ENCODE assay signal across 21 mouse cellular contexts in genomic region chr7:78129966-78130365, GRCm38 (mm10).
DNase-seq lines count a peak whose midpoint lies in the region; ATAC-seq and TF ChIP-seq lines count a peak whose summit lies in the region.
"Had no signal": no experiment of that assay in that cellular context is flagged by ENCODE, and none has a peak within 500 bp of the region (broad histone marks: within the 10 kb centered on the region; RNA-seq: fewer than 3 reads in every experiment).

No protein-coding gene starts in this region.

- H3K27ac ChIP-seq in kidney, adult 2 months (ENCODE audit: insufficient read depth, low read depth, low read length), result no peak overlapping the region
- H3K27ac ChIP-seq in kidney, embryonic 14.5 days (ENCODE audit: low read depth, low read length), result no peak overlapping the region
- H3K27ac ChIP-seq: embryonic facial prominence, embryonic 13.5 days; embryonic facial prominence, embryonic 15.5 days; forebrain, embryonic 10.5 days; forebrain, embryonic 12.5 days had no signal

- H3K4me1 ChIP-seq in kidney, adult 2 months (ENCODE audit: control insufficient read depth, insufficient read depth, low read length), result no peaks in the 10 kb centered on the region; the same call in 1 of the 2 replicates
- H3K4me1 ChIP-seq in kidney, embryonic 14.5 days (ENCODE audit: control insufficient read depth, insufficient read depth, low read length), result no peaks in the 10 kb centered on the region
- H3K4me1 ChIP-seq: embryonic facial prominence, embryonic 13.5 days; embryonic facial prominence, embryonic 15.5 days; forebrain, embryonic 10.5 days; forebrain, embryonic 12.5 days had no signal

- H3K27me3 ChIP-seq in kidney, adult 2 months (replicated peaks; ENCODE audit: control insufficient read depth, insufficient read depth, low read length), result no peaks in the 10 kb centered on the region
- no peaks in the 10 kb centered on the region for H3K27me3 ChIP-seq in kidney, embryonic 14.5 days (ENCODE audit: control insufficient read depth, insufficient read depth, low read length)
- H3K27me3 ChIP-seq: embryonic facial prominence, embryonic 13.5 days; embryonic facial prominence, embryonic 15.5 days; forebrain, embryonic 12.5 days had no signal

- H3K36me3 ChIP-seq in kidney, adult 2 months (ENCODE audit: control insufficient read depth, insufficient read depth, low read length), result no peaks in the 10 kb centered on the region
- H3K36me3 ChIP-seq in kidney, embryonic 14.5 days (ENCODE audit: control insufficient read depth, insufficient read depth, low read length), result no peaks in the 10 kb centered on the region
- H3K36me3 ChIP-seq: embryonic facial prominence, embryonic 13.5 days; embryonic facial prominence, embryonic 15.5 days; forebrain, embryonic 10.5 days; forebrain, embryonic 12.5 days had no signal

- no peak for ATAC-seq in kidney, embryonic 14.5 days (ENCODE audit: low FRiP score, low TSS enrichment)
- ATAC-seq: forebrain, embryonic 14.5 days; forebrain, embryonic 16.5 days had no signal

- no peak overlapping the region for H3K9ac ChIP-seq in kidney, embryonic 14.5 days (ENCODE audit: low read depth, low read length)
- H3K9ac ChIP-seq: embryonic facial prominence, embryonic 13.5 days; embryonic facial prominence, embryonic 15.5 days; forebrain, embryonic 12.5 days had no signal

- 78% methylated on average over 1 of the region's 1 CpGs for WGBS in kidney, adult 2 months
- WGBS in kidney, embryonic 14.5 days, result 85% methylated on average over 1 of the region's 1 CpGs

- TF ChIP-seq CTCF in kidney, adult 2 months (conservative IDR thresholded peaks at IDR 0.05; ENCODE audit: insufficient read depth, insufficient read length, low read depth, low read length), result no peak

- no peak for TF ChIP-seq POLR2A in kidney, adult 2 months (IDR thresholded peaks at IDR 0.05; ENCODE audit: low read depth, low read length)

- H3K4me2 ChIP-seq in kidney, embryonic 14.5 days (replicated peaks; ENCODE audit: low read depth, low read length), result no peak overlapping the region
- H3K4me2 ChIP-seq: embryonic facial prominence, embryonic 13.5 days; embryonic facial prominence, embryonic 15.5 days; forebrain, embryonic 12.5 days had no signal

- H3K9me3 ChIP-seq in kidney, embryonic 14.5 days (ENCODE audit: control insufficient read depth, low read length), result no peaks in the 10 kb centered on the region
- H3K9me3 ChIP-seq: embryonic facial prominence, embryonic 13.5 days; embryonic facial prominence, embryonic 15.5 days; forebrain, embryonic 10.5 days; forebrain, embryonic 12.5 days had no signal

- H3K4me3 ChIP-seq in kidney, adult 2 months (ENCODE audit: insufficient read depth, low read depth, low read length), result no peak overlapping the region
- no peak overlapping the region for H3K4me3 ChIP-seq in kidney, embryonic 14.5 days (ENCODE audit: low read length)
- H3K4me3 ChIP-seq: embryonic facial prominence, embryonic 13.5 days; embryonic facial prominence, embryonic 15.5 days; erythroblast, embryonic 14.5 days; forebrain, embryonic 10.5 days; forebrain, embryonic 12.5 days had no signal

- peak; percentile 65 for DNase-seq in kidney, adult 2 months
- DNase-seq in kidney, postnatal 25 days, result no peak
- peak; percentile 2 for DNase-seq in kidney, postnatal 14 days
- DNase-seq: adrenal gland, adult 2 months; adrenal gland, postnatal 10 days; adrenal gland, postnatal 25 days; cerebellum, adult 11 months; cerebellum, adult 18-20 months; cerebellum, adult 8-10 months; cerebellum, adult 9-11 months; cerebellum, postnatal 14 days; cerebellum, postnatal 36 days; embryo, embryonic 11 days had no signal

Comparison
In these comparisons a context has a peak if more than half of its experiments do, and no peak if none do; other contexts are left out.
1. DNase-seq: peak in kidney, adult 2 months (single experiment) and kidney, postnatal 14 days (single experiment); none in kidney, postnatal 25 days (0 of 2).